Mouse (Mus musculus): ENCODE data around the gene Lcor. TPM values are rescaled to one million over a fixed set of nuclear protein-coding genes. Genes with fewer than 3 reads are reported as not detected.

Gene Lcor
- 10 to 100 TPM; 13.9 to 16.7 TPM for total RNA-seq (2021)

DNA sequence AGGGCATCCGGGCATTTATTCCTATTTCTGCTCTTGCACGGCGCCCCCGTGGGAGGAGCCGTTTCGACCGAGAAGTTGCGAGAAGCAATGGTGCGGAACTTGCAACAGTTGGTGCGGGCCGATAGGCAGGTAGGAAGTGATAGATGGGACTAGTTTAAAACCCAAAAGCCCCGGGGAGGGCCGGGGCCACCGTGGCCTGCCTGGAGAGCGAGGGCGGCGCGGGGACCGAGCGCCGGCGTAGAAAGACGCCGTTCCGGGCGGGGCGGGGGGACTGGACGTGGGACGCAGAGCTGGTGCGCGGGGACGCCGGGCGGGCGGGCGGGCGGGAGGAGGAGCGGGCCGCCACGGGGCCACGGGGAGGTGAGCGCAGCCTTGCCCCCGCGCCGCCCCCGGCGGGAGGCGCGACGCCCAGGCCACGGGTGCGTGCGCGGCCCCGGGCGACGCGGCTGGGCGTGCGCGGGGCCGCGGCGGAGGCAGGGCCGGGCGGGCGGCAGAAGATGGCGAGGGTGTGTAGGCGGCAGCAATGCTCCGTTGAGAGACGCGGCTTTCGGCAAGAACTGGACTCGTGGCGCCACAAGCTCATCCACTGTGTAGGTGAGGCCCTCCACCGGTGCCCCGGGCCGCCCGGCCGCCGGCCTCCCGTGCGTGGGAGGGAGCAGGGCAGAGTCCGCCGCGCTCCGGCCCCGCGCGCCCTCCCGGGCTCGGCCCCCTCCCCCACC, at the start of gene Lcor:
Lcor (plus strand) TSS at position 448 of the 719 bp plus-strand sequence.
- peak; percentile 84 for DNase-seq

DNA sequence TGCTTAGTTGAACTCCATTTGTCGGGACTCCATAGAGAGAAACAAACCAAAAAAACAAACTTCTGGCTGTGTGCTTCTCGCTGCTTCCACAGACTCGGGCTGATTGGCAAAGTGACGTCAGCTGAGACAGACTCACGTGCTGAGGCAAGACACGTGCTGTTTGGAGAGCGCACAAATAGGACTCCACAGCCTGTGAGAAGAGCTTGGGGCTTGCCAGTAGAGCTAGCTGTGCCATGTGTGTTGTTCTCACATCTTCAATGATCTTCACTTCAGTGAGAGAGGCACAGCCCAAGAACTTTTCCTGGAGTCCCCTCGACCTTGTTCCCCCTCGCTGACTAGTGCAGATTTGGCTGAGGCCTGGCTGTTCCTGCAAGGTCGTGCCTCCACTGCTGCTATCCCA, 47.1 kb upstream of the Lcor start:
- DNase-seq = no peak

DNA sequence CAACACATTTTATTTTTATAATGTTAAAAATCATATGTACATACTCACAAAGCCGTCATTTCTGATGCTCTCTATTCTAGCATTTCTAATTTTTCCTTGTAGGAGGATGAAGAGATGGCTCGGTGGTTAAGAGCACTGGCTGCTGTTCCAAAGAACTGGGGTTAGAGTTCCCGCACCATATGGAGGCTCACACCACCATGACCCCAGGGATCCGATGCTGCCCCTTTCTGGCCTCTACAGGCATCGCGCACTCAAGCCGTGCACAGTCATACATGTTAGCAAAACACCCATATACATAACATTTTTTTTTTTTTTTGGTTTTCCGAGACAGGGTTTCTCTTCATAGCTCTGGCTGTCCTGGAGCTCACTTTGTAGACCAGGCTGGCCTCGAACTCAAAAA, 46.0 kb upstream of the Lcor start:
- DNase-seq = no peak

DNA sequence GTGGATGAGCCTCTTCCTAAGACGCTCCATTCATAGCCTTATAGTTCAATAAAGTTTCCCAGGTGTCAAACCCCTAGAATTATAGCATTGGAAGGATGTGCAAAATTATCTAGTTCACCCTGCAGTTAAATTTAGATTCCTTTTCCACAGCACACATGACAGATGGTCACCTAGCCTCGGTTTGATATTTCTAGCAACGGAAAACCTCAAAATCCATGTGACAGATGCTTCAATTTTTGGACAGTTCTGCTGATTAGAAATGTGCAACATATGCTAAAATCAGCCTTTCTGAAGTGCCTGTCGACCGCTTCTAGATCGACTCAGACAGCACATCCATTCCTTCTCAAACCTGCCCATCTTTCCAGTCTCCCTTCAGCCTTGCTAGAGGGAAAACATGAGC, 43.5 kb upstream of the Lcor start:
- DNase-seq = no peak

DNA sequence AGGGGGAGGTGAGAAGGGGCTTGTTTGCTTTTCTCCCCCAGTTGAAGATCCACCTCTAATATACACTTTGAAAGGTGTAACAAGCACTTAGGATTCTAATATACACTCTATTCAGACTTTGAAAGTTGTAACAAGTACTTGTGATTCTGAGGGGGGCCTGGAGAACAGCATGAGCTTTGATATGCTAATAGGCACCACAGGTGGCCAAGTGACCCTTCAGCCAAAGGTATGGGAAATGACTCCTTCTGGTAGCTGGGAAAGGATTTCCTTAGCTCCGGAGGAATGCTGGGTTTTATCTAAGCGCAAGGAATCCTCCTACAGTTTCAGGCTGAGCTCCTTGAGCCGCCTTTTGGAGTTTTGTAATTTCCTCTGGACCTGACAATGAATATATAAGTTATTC, 41.0 kb upstream of the Lcor start:
- DNase-seq = no peak

DNA sequence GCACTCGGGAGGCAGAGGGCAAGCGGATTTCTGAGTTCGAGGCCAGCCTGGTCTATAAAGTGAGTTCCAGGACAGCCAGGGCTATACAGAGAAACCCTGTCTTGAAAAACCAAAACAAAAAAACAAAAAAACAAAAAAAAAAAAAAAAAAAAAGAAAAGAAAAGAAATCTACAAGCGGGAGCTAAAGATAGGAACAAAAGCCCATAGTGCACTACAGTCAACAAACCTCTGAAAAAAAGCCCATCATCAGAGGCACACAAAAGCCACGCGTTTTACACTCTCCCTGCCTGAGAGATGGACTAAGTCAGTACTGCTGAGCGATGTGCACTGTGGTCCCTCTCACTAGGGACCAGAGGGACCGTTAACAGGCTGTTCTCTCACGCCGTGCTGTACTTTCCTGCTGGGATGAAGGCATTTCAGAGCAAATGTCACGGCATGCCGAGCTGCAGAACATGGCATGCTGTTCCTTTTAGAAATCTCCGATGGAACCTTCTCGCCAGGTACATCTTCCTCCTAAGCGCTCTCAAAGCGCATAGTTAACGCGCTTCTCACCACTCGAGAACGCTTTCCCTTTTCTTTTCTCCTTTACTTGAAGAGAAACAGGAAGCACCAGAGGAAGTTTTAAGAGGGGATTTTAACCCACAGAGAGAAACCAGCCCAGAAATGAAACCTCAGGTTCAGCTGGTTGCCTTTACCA, 40.4 kb upstream of the Lcor start:
- no peak for DNase-seq

DNA sequence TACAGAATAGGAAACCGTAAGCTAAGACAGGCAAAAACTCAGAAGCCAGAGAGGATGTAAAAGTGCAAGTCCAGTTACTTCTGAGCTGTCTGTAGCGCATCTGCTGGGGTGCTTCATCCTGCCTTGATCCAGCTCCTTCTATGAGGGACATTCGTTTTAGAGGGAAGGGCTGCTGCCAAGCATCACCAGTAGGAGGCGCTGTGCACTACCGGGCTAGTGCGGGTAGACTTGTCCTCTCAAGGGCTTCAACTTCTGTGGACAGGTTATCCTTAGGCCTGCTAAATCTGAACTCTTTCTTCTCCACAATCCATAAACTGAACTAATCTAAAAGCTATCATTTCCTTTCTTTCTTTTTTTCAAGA, 39.8 kb upstream of the Lcor start:
- peak; percentile 70 for DNase-seq

DNA sequence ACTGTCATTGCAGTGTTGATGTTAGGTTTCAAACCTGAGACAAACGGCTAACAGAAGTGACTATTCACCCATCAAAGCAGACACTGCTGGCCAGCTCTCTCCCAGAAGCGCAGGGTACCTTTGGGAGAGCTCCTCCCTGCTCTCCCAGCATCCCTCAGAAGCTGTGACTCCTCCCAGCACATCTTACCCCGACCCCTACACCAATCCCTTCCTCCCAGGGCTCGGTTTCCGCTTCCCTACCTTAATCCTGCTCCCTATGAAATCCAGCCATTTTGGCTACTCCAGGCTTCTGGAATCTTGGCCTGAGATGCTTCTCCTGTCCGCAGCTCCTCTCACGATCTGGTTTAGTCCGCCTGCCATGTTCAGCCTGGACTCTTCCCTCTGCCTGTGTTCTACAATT, 37.9 kb upstream of the Lcor start:
- no peak for DNase-seq

DNA sequence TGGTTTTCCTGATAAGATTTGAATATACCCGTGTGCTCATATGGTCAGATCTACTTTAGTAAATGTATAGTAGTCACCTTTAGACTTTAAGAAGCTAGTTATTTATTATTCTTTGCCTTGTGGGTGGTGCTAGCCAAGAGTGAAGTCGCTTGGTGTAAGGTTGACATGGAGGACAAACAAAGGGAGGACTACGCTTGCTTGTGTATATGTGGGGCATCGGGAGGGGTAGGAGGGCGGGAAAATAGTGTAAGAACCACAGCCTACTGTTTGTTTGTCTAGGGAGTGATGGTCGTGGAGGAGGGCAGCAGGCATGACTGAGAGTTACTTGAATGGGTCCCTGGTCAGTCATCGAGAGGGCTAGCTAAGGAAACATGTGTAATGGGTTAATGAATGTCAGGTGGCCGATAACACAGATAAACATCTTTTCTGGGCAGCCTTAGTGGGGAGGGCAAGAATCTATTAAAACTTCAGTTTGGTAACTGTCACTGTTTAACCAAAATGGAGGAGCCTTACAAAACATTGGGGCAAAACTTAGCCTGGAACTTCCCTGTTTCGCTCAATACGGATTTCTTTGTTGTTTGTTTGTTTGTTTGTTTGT, 37.3 kb upstream of the Lcor start:
- no peak for DNase-seq

DNA sequence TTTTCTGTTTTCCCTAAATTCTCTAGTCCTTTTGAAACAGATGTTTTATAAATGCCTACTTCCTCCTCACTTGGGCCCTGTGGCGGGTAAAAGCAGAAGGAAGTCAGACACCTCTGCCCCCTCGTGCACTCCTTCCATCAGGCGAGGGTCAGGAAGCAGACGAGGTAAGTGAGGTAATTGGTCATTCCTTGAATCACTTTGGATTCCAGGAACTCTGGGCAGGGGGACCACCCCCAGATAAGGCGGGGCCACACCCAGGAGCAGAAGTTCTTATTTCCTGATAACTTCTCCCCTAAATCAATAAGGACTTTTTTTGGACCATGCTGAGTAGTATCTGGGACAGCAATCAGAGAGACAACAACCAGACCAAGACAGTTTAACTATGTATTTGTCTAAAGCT, 36.7 kb upstream of the Lcor start:
- DNase-seq = no peak

DNA sequence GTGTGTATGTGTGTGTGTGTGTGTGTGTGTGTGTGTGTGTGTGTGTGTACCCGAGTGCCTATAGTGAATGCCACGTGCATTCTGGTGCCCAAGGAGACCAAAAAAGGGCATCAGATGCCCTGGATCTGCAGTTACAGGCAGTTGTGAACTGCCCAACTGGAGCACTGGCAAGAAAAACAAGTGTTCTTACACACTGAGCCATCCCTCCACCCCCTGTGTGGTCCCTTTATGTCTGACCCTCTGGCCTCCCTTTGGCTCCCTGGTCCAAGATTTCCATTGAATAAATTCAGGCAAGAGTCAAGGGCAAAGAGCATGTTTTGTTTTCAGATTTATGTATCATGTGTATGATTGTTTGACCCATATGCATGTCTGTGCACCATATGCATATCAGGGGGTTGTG, 35.3 kb upstream of the Lcor start:
- DNase-seq = no peak

DNA sequence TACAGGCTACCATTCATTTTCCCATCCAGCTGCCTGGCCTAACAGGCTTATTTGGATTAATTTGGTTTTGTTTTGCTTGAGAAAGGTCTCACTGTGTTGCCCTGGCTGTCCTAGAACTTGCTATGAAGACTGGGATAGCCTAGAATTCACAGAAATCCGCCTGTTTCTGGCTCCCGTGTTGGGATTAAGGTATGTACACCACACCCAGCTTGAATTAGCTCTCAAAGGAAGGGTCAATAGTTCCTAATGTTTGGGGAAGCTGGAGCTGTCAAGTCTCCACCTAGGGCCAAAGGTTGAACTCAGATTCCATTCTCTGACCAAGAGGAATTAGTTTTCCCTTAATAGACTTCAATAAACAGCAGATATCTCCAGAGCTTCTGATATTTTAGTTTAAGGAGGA, 34.7 kb upstream of the Lcor start:
- DNase-seq = no peak

DNA sequence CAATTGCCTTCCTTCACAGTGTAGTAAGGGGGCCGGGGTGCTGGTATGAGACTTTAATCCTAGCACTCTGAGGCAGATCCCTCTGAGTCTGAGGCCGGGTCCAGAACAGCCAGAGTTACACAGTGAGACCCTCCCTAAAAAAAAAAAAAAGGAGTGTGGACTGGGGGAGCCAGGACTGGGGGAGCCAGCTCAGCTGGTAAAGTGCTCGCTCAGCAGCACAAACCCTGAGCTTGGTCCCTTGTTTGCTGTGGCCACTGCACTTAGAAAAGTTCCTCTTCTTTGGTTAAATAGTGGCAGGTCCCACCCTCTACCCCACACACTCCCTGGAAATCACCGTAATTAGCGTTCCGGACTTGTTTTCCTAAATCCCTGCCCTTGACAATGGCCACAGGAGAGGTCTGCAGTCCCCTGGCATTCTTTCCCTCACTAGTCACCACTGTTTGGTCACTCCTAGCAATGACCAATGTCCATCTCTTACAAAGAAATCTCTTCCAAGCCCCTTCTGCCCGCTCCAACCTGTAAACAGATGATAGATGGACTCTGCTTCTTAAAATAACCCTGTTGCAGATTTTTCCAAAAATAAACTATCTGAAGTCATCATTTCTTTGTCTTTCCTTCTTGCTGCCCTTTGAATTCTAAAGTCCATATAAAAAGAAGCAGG, 32.9 kb upstream of the Lcor start:
- DNase-seq = no peak

DNA sequence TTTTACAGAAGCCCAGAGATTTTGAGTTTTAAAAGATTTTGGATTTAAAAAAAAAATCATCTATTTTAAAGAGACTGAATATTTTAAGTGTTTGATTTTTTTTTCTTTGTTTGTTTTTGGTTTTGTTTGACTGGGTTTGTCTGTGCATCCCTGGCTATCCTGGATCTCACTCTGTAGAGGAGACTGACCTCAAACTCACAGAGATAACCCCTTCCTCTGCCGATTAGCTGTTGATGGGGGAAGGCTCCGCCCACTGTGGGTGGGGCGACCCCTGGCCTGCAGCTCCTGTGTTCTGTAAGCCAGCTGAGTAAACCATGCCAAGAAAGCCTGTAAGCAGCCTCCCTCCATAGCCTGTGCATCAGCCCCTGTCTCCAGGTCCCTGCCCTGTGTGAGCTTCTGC, 30.3 kb upstream of the Lcor start:
- no peak for DNase-seq

DNA sequence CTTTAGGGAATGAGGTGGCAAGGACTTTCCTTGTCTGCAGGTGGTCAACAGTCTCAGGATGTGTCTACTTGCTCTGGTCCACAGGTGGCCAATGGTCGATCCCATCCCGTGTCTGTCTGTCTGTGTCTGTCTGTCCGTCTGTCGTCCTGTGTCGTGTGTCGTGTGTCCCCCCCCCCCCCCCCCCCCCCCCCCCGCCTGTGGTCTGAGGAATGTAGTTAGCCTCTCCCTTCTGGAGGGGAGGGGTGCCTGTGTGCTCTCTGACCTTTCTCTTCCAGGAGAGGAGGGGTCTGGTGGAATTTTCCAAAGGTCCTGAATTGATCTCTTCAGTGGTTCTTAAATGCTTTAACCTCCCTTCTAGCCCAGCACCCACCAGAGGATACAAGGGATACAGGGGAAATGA, 27.8 kb upstream of the Lcor start:
- no peak for DNase-seq

DNA sequence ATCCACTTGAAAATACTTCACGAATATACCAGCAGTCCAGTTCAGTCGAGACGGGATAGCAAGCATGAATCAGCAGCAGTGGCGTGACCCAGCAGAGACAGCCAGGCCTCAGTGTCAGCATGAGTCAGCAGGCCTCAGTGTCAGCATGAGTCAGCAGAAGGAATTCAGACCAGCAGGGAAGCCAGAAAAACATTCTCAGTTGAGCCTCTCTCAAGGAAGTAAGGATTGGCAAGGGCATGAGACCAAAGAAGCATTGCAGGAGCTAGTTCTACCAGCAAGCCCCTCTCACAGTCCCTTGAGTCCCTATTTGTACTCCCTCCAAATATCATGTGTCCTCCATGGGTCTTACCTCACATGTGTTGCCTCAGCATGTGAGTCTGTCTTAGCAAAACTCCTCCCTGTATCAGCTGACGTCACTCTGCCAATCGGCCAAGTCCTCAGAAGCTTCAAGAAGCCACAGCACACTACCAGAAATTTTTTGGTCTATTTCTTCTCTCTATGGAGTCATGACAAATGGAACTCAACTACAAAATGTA, 27.3 kb upstream of the Lcor start:
- DNase-seq = peak; percentile 21

DNA sequence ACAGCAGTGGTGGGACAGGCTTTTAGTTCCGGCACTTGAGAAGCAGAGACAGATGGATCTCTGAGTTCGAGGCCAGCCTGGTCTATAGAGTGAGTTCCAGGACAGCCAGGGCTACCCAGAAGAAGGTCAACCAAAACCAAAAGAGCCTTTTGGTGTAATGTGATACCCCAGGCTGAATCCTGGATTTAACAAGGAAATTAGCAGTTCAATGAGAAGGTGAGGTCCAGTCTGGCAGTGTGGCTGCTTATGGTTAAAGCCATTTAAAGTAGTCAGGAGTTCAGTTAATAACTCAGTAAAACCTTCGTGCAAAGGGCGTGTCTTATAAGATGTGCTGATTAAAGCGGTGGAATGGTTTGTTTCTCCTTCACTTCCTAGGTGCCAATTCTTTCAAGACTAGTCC, 25.3 kb upstream of the Lcor start:
- DNase-seq = no peak

DNA sequence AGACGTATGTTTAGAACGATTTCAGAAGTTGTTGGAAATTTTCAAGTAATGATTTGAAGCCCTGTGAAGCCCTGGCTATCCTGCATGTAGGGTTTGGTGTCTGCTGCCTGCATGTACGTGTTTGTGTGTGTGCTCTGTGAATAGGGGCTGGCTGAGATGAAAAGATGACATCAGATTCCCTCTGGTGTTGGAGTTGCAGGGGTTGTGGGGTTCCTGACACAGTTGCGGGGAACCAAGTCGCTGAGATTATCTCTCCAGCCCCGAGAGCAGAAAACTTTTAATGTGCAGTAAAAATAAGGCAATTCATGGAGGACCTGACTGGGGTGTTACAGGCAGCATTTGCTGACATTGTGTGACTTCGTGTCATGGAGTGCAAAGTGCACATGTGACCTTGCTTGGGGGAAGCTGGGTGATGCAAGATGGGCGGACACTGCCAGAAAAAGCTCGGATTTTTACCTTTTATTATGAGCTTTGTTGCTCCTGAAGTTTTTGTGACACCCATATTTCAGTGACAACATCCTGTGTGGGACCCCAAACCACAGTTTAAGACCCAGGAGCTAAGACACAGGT, 20.2 kb upstream of the Lcor start:
- no peak for DNase-seq

DNA sequence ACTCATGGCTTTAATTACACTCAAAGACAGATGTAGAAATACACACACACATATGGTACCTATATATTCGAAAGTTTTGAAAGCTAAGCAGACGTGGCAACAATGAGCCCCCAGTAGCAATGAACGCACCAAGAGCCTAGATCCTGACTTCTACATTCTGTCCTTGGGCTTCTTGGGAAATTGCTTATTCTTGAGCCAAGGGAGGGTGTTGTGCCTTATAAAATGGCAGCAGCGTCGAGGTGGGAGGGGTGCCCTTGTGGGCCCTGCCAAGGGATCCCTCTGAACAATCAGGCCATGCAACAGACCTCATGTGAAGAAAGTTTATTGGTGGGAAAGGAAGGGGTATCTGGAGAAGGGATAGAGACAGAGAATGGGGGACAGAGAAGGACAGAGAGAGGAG, 18.6 kb upstream of the Lcor start:
- no peak for DNase-seq

DNA sequence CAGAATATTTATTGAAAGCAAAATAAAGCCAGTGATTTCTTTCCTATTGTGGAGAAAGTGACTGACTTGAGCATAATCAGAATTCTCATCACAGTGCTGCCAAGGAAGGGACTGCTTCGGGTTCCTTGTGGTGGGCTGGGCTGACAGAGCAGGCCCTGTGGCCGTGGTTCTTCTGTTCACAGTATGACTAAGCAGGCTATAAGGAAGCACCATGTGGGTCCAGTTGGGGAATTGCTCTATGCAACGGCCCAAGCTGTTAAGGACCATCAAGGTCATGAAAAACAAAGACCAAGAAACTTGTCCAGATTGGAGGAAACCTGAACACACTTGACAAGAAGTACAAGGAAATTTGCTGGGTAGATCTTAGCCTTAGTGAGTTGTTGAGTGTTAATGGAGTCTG, 16.0 kb upstream of the Lcor start:
- no peak for DNase-seq

DNA sequence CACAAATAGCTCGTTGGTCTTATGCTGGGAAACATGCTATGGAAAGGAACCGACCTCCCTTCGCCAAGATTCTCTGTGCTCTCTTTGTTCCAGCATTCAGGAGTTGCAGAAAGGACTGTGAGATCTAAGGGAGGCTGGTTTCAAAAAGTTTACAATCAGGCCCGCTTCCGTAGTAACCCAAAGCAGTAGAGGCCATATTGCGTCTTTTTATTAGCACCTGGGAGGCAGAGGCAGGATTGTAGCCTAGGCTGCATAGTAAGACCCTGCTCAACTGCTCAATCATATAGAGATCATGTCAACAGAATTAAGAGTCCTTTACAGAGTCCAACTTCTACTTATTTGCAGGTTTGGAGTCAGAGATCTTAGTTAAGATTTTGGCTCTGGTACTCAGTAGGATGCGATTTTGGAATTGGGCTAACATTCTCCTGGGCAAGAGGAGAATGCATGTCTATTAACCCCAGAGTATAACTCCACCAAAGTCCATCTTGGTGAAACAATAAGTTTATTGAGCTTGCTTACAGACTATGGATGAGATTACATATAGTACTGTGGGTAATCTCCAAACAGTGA, 8.8 kb upstream of the Lcor start:
- no peak for DNase-seq

DNA sequence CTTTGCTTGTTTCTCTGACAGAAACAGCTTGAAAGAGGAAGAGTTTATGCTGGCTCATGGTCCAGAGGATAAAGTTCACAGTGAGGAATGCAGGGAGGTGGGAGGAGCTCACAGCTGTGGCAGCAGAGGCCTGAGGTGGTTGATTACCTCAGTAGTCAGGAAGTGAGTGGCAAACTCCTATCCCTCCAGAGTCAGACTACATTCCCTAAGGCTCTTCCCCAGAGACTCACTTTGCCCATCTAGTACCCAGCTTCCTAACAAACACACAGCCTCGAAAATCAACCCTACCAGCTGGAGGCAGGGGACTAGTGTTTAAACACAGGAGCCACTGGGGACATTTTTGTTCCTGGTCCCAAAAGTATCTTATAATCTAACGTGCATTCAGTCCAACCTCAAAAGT, 7.5 kb upstream of the Lcor start:
- DNase-seq = no peak
